Mouse (Mus musculus) intestine, embryonic 15.5 days (tissue): ENCODE data around the gene Cfd. TPM values are rescaled to one million over a fixed set of nuclear protein-coding genes. Genes with fewer than 3 reads are reported as not detected.
"Not testable (repeated sequence)": the region's sequence is repeated elsewhere in the genome, so short reads cannot be mapped to it uniquely, and the experiment has no call there.

Experiments used
- ATAC-seq: fragments of 200-750 bp; cut with Nextera tagmentation; 2 replicates; pipeline ENCODE4 v1.8.0; 2017; ENCODE audit warnings: moderate TSS enrichment, moderate library complexity
- H3K27ac ChIP-seq: fragments of 300-500 bp; sonication (generic); 2 replicates; pipeline ENCODE4 v1.5.1; 2015; ENCODE audit warnings: mild to moderate bottlenecking, inconsistent platforms
- H3K27me3 ChIP-seq: fragments of 300-500 bp; sonication (generic); replicated peaks from 2 replicates; pipeline ENCODE4 v1.6.1; 2015; ENCODE audit warnings: inconsistent platforms
- H3K36me3 ChIP-seq: fragments of 300-500 bp; sonication (generic); 2 replicates; pipeline ENCODE4 v1.6.1; 2015; ENCODE audit warnings: inconsistent platforms
- H3K4me1 ChIP-seq: fragments of 300-500 bp; sonication (generic); replicated peaks from 2 replicates; pipeline ENCODE4 v1.6.1; 2015; ENCODE audit warnings: inconsistent platforms
- H3K4me2 ChIP-seq: fragments of 300-500 bp; sonication (generic); replicated peaks from 2 replicates; pipeline ENCODE4 v1.6.1; 2015; ENCODE audit warnings: mild to moderate bottlenecking, inconsistent platforms
- H3K4me3 ChIP-seq: fragments of 300-500 bp; sonication (generic); replicated peaks from 2 replicates; pipeline ENCODE4 v1.5.1; 2015; ENCODE audit warnings: inconsistent platforms
- H3K9ac ChIP-seq: fragments of 300-500 bp; sonication (generic); 2 replicates; pipeline ENCODE4 v1.6.1; 2015; ENCODE audit warnings: inconsistent platforms
- H3K9me3 ChIP-seq: fragments of 300-500 bp; sonication (generic); 2 replicates; pipeline ENCODE4 v1.6.1; 2016; ENCODE audit warnings: inconsistent platforms
- WGBS: fragments of 180-500 bp; shearing (Covaris S2); methylation state at CpG from one replicate; pipeline ENCODE4 v1.1.7; 2015; 5-methylcytosine and 5-hydroxymethylcytosine counted together
- polyA plus RNA-seq: library from polyadenylated mRNA; unstranded; fragments of >200 nt; fragmentation: Nextera tagmentation; extraction: Ambion mirVana; gene quantifications from 2 replicates; pipeline ENCODE4 v1.2.1, GENCODE M21; 2015

The Cfd gene
- polyA plus RNA-seq, 1 experiment from 2014 or later = not detected

DNA sequence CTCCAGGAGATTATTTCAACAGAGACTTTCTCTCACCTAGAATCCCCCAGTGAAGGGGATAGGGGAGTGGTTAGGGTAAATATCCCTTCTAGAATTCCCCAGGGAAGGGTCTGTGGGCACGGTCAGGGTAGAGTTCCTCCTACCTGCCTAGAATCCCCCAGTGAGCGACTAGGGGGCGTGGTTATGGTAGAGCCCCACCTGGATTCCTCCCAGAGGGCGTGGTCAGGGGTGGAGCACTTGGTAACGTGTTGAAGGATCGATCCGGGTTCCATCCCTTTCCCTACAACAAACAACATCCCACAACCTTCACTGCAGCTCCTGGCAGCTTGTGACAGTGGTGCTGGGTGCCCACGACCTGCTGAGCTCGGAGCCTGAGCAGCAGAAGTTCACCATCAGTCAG, 9.9 kb upstream of the Cfd start:
- Histone ChIP-seq H3K4me3 (no peak overlapping the region), H3K9ac (no peak overlapping the region), H3K4me1 (peaks cover 37% of the 10 kb centered on the region), H3K4me2 (peak overlapping the region; percentile 5; the same call in 1 of the 2 replicates), H3K9me3 (no peaks in the 10 kb centered on the region), H3K27ac (no peak overlapping the region), H3K36me3 (no peaks in the 10 kb centered on the region), H3K27me3 (no peaks in the 10 kb centered on the region; the same call in 1 of the 2 replicates)
- 16% methylated on average over 9 of the region's 9 CpGs for WGBS
- peak; percentile 18; the same call in 1 of the 2 replicates for ATAC-seq

DNA sequence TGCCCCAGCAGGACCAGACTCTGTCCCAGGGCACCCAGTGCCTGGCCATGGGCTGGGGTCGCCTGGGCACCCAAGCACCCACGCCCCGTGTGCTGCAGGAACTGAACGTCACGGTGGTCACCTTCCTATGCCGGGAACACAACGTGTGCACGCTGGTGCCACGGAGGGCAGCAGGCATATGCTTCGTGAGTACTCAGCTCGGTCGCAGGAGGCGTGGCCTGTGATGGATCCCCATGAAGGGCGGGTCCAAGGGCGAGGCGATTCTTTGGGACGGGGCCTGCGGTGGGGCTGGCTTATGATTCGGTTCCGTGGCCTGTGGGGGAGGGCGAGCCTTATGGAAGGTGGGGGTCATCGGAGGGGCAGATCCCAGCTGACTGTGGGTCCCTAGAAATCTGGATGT, 8.7 kb upstream of the Cfd start:
- peaks cover 36% of the 10 kb centered on the region for H3K4me1 ChIP-seq
- H3K27ac ChIP-seq = no peak overlapping the region
- H3K9me3 ChIP-seq = no peaks in the 10 kb centered on the region
- H3K27me3 ChIP-seq = no peaks in the 10 kb centered on the region; the same call in 1 of the 2 replicates
- no peaks in the 10 kb centered on the region for H3K36me3 ChIP-seq
- 0 out of 2 replicates have a peak overlapping the region, but pooled peaks have one; percentile 26 for H3K9ac ChIP-seq
- peak overlapping the region; percentile 4; the same call in 1 of the 2 replicates for H3K4me3 ChIP-seq
- H3K4me2 ChIP-seq = peak overlapping the region; percentile 44
- ATAC-seq = no peak
- WGBS = 9% methylated on average over 22 of the region's 22 CpGs

GRCm38 (mm10) chr10:79883297-79884084, 7.2 kb upstream of the Cfd start:
- Histone ChIP-seq H3K27ac (no peak overlapping the region), H3K9me3 (no peaks in the 10 kb centered on the region), H3K27me3 (no peaks in the 10 kb centered on the region; the same call in 1 of the 2 replicates), H3K36me3 (no peaks in the 10 kb centered on the region), H3K4me2 (0 out of 2 replicates have a peak overlapping the region, but pooled peaks have one; percentile 14), H3K4me3 (no peak overlapping the region), H3K9ac (no peak overlapping the region), H3K4me1 (peaks cover 32% of the 10 kb centered on the region)
- peak; percentile 37; the same call in 1 of the 2 replicates for ATAC-seq
- 20% methylated on average over 22 of the region's 22 CpGs for WGBS

- no peaks in the 10 kb centered on the region; the same call in 1 of the 2 replicates for H3K27me3 ChIP-seq
- H3K9ac ChIP-seq = no peak overlapping the region
- no peaks in the 10 kb centered on the region for H3K36me3 ChIP-seq
- peaks cover 30% of the 10 kb centered on the region for H3K4me1 ChIP-seq
- WGBS = 65% methylated on average over 4 of the region's 4 CpGs
- H3K4me3 ChIP-seq = no peak overlapping the region
- ATAC-seq = no peak
- H3K27ac ChIP-seq = no peak overlapping the region
- H3K9me3 ChIP-seq = no peaks in the 10 kb centered on the region
- H3K4me2 ChIP-seq = no peak overlapping the region
These were observed 6.2 kb upstream of the Cfd start for GRCm38 (mm10) chr10:79884446-79884845.

DNA sequence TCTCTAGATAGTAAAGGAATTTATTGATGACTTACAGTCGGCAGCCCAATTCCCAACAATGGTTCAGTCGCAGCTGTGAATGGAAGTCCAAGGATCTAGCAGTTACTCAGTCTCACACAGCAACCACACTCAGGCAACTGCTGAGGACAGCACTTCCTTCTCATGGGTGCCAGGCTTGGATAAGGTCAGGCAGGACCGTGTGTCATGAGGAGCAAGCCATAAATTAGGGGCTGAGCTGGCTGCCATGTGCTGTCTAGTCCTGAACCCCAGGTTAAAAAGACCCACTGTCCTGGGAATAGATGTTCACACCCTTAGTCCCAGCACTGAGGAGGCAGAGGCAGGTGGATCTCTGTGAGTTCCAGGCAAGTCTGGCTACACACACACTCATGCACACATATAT, 5.7 kb upstream of the Cfd start:
- H3K9me3 ChIP-seq, ATAC-seq, H3K4me3 ChIP-seq, H3K36me3 ChIP-seq, H3K27ac ChIP-seq, H3K9ac ChIP-seq, H3K27me3 ChIP-seq, H3K4me2 ChIP-seq: not testable (repeated sequence)
- H3K4me1 ChIP-seq = peaks cover 26% of the 10 kb centered on the region
- WGBS = 61% methylated on average over 3 of the region's 3 CpGs

GRCm38 (mm10) chr10:79886054-79886453, 4.6 kb upstream of the Cfd start, which contains the start of gene Elane:
TSS of gene Elane (plus strand) at chr10:79886247.
- Histone ChIP-seq H3K27me3 (no peaks in the 10 kb centered on the region; the same call in 1 of the 2 replicates), H3K4me2 (no peak within 1 kb of the TSS), H3K36me3 (no peaks in the 10 kb centered on the region), H3K9ac (no peak within 1 kb of the TSS), H3K27ac (no peak within 1 kb of the TSS), H3K9me3 (no peaks in the 10 kb centered on the region), H3K4me1 (peaks cover 18% of the 10 kb centered on the region), H3K4me3 (no peak within 1 kb of the TSS)
- ATAC-seq = no peak
- WGBS = 81% methylated on average over 6 of the region's 6 CpGs

DNA sequence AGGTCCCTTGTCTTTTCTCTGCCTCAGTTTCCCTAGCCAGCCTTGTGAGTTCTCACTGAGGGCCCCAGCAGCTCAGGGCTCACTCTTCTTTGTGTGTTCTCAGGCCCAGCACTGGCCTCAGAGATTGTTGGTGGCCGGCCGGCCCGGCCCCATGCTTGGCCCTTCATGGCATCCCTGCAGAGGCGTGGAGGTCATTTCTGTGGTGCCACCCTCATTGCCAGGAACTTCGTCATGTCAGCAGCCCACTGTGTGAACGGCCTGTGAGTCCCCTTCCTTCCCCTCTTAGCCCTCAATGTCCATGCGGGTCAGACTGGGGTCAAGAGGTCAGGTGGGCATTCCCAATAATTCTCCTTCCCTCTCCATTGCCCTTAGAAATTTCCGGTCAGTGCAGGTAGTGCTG, 4.0 kb upstream of the Cfd start:
- H3K4me1 ChIP-seq = peaks cover 18% of the 10 kb centered on the region
- H3K9ac ChIP-seq = no peak overlapping the region
- no peaks in the 10 kb centered on the region for H3K36me3 ChIP-seq
- no peak for ATAC-seq
- no peak overlapping the region for H3K27ac ChIP-seq
- 71% methylated on average over 8 of the region's 8 CpGs for WGBS
- H3K4me3 ChIP-seq = no peak overlapping the region
- H3K4me2 ChIP-seq = no peak overlapping the region
- no peaks in the 10 kb centered on the region for H3K9me3 ChIP-seq
- no peaks in the 10 kb centered on the region; the same call in 1 of the 2 replicates for H3K27me3 ChIP-seq

GRCm38 (mm10) chr10:79889386-79889785, 1.3 kb upstream of the Cfd start:
- no peak overlapping the region for H3K27ac ChIP-seq
- no peaks in the 10 kb centered on the region for H3K4me1 ChIP-seq
- ATAC-seq = no peak
- no peaks in the 10 kb centered on the region for H3K36me3 ChIP-seq
- H3K4me3 ChIP-seq = no peak overlapping the region
- no peaks in the 10 kb centered on the region for H3K27me3 ChIP-seq
- WGBS = 45% methylated on average over 2 of the region's 2 CpGs
- no peak overlapping the region for H3K4me2 ChIP-seq
- H3K9me3 ChIP-seq = no peaks in the 10 kb centered on the region
- no peak overlapping the region for H3K9ac ChIP-seq

- peak; percentile 60 for ATAC-seq
- H3K27ac ChIP-seq = not testable (repeated sequence)
These were observed 1.9 kb downstream of the Cfd start for GRCm38 (mm10) chr10:79892451-79893118.

DNA sequence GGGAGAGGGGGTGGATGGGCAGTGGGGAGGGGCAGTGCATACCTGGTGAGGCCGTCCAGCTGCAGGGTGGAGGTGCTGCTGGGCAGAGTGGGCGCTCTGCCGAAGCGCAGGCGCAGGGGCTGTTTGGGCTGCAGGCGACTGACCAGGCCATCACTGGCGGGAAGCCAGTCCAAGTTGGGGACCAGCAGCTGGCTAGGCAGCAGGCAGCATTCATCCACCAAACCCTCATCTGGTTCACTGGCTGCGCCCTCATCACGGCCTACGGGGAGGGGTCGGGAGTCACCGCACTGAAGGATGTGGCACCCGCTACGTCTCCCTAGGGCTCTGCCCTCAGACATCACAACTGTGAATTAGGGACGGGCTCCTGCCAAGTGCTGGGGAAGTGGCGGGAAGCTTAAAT, 5.7 kb downstream of the Cfd start:
- H3K4me1 ChIP-seq = peaks cover 15% of the 10 kb centered on the region
- no peaks in the 10 kb centered on the region for H3K9me3 ChIP-seq
- peaks cover 25% of the 10 kb centered on the region for H3K36me3 ChIP-seq
- no peaks in the 10 kb centered on the region for H3K27me3 ChIP-seq
- H3K27ac ChIP-seq = no peak overlapping the region
- H3K9ac ChIP-seq = no peak overlapping the region
- no peak overlapping the region for H3K4me2 ChIP-seq
- WGBS = 89% methylated on average over 16 of the region's 16 CpGs
- no peak overlapping the region for H3K4me3 ChIP-seq
- no peak for ATAC-seq

More at GRCm38 (mm10) chr10:79892451-79893118, 1.9 kb downstream of the Cfd start:
- H3K9me3 ChIP-seq, H3K4me2 ChIP-seq, H3K9ac ChIP-seq, H3K27me3 ChIP-seq, H3K4me1 ChIP-seq, H3K4me3 ChIP-seq: not testable (repeated sequence)
- H3K36me3 ChIP-seq = peaks cover 13% of the 10 kb centered on the region; the same call in 1 of the 2 replicates
- WGBS = 44% methylated on average over 22 of the region's 22 CpGs

- Histone ChIP-seq H3K4me1 (peaks cover 15% of the 10 kb centered on the region), H3K9ac (no peak overlapping the region), H3K4me3 (no peak overlapping the region), H3K9me3 (no peaks in the 10 kb centered on the region), H3K36me3 (peaks cover 25% of the 10 kb centered on the region), H3K27me3 (no peaks in the 10 kb centered on the region), H3K27ac (no peak overlapping the region), H3K4me2 (no peak overlapping the region)
- WGBS = 83% methylated on average over 13 of the region's 13 CpGs
- ATAC-seq = peak; percentile 9; the same call in 1 of the 2 replicates
These were observed 6.2 kb downstream of the Cfd start for GRCm38 (mm10) chr10:79896814-79897213.
